Mouse (Mus musculus): ENCODE data around the gene Lama1.

- TF ChIP-seq CTCF (IDR thresholded peaks at IDR 0.05; ENCODE audit: low read depth), result no peak
- no peak for TF ChIP-seq EP300 (IDR thresholded peaks at IDR 0.05; ENCODE audit: low read depth)
Measured at GRCm38 (mm10) chr17:67681084-67681483, 16.0 kb upstream of the Lama1 start.

Data from liver, embryonic 14.5 days (tissue).